Mouse (Mus musculus): ENCODE measurements around the gene Mylpf.

DNA sequence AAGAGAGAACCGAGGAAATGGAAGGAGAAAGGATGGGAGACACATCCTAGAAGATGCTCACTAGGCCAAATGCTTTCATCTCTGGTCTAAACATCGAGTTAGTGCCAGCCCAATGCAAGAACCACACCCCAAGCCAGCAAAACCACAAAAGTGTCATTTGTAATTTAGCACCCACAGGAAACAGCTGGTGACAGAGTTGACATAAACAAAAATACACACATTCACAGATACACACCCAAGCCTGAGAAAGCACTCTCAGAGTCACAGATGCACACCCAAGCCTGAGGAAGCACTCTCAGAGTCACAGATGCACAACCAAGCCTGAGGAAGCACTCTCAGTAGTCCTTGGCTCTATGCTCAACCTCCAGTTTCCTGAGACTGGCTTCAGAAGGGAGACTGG, 27.9 kb upstream of the Mylpf start:
- TF ChIP-seq POLR2A (IDR thresholded peaks at IDR 0.05; ENCODE audit: borderline replicate concordance, extremely low read depth, insufficient read depth, insufficient read length, poor library complexity, severe bottlenecking), result no peak
- no peak for TF ChIP-seq CTCF (IDR thresholded peaks at IDR 0.05; ENCODE audit: borderline replicate concordance, extremely low read depth, insufficient read depth, insufficient read length)

All from brain, embryonic 14.5 days (tissue).